Mouse (Mus musculus) megakaryocyte, embryonic 14.5 days (primary cell): ENCODE measurements around the gene Tsen34.

Experiments
- FLI1 ChIP-seq: IDR thresholded peaks from 2 replicates; pipeline ENCODE4 v1.6.1; 2012; ENCODE audit warnings: low read length, inconsistent platforms, mixed read lengths
- GATA1 ChIP-seq: IDR thresholded peaks from 3 replicates; pipeline ENCODE4 v1.6.1; 2012; ENCODE audit warnings: mixed read lengths, low read length, inconsistent platforms, borderline replicate concordance

- TF ChIP-seq FLI1 (no peak), GATA1 (no peak)
These were observed 46.5 kb upstream of the Tsen34 start for GRCm38 (mm10) chr7:3646188-3646587.
